Mouse (Mus musculus): ENCODE results near the gene Fbxw8. TPM values are rescaled to one million over a fixed set of nuclear protein-coding genes. Genes with fewer than 3 reads are reported as not detected.

Gene Fbxw8
- total RNA-seq (2021) = 10 to 100 TPM; 20.8 to 24.2 TPM
- long read RNA-seq, experiment 1, full-length matches to known transcripts = 66 of 80 reads
- long read RNA-seq, experiment 1, partial matches to known transcripts = 9 of 80 reads
- long read RNA-seq, experiment 1, other reads (novel, unspliced or antisense) = 5 of 80 reads
- long read RNA-seq, experiment 2, full-length matches to known transcripts = 55 of 74 reads
- long read RNA-seq, experiment 2, partial matches to known transcripts = 4 of 74 reads
- long read RNA-seq, experiment 2, other reads (novel, unspliced or antisense) = 15 of 74 reads

DNA sequence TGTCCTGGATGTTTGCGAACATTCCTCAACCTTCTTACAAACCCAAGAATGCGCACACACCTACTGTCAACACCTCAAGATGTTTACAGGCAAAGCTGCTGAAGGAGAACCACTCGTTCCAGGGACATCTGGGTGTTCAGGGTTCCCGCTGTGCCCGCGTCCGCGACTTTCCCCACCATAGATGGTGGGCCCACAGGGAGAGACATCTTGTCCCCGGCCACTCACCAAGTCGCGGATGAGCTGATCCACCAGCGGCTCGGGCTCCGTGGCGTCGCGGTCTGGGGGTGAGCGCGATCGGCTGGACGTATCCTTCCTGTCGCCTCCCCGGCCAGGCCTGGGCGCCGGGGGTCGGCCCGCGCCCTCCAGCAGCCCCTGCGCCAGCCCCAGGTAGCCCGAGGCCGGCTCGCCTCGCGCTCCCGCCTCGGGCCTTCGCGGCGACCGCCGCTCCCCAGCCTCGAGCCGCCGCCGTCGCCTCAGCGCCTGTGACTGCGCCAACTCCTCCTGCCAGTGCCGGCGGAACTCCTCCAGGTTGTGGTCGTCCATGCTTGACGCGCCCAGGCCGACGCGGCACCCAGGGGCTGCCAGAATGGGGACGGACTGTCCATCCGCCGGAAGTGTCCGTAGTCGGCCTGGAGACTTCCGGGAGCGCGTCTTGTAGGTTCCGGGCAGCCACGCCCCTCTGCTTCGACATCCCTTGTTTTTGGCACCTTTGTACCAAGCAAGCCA, at the start of gene Fbxw8:
Gene Fbxw8, minus strand, starts transcription at position 626 of the 726 bp plus-strand sequence.
- intact Hi-C loops (cut with DNase I) = loop anchor here (5.0 kb wide), 1 partner anchor 38 kb away; no protein-coding TSS in a partner anchor

DNA sequence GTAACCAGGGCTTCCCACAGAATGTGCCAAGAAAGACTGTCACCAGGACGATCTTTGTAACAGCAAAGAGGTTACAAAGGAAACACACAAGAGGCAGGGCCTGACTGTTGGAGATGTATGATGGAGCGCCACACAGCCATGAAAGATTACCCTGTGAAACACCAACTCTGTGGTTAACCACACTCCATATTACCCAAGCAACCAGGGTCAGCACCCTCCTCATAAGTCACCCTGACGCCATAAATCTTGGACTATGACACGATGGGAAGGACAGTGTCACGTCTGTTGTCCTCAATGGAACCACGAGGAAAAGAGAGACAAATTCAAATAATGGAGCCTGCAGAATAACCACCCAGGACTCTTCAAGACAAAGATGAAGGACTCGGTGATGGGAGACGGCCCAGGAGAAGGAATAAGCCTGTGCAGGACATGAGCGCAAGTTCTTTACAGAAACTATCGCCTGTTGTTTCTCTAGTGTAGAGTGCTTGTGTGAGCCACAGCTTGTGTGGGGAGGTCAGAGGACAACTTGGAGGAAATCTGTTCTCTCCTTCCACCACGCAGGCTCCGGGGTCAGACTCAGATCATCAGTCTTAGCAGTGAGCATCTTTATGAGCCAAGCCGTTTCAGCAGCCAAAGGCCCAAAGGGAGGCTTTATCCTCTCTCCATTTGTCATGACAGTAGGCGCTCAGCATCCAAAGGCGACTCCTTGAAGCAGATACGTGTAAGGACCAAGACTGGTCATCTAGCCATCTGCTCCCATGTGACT, 49.6 kb upstream of the Fbxw8 start:
- intact Hi-C loops (cut with DNase I) = no loop called here
- DNase-seq = no peak
- H3K27ac ChIP-seq = no peak overlapping the region
- TF ChIP-seq CTCF (IDR thresholded peaks at IDR 0.05) = no peak
- no peak overlapping the region for H3K4me3 ChIP-seq

More for the DNA sequence above, at the start of gene Fbxw8:
- no peak for TF ChIP-seq CTCF (IDR thresholded peaks at IDR 0.05)
- Histone ChIP-seq H3K27ac (peak within 1 kb of the TSS; percentile 92), H3K4me3 (peak within 1 kb of the TSS; percentile 91)
- peak; percentile 92 for DNase-seq

DNA sequence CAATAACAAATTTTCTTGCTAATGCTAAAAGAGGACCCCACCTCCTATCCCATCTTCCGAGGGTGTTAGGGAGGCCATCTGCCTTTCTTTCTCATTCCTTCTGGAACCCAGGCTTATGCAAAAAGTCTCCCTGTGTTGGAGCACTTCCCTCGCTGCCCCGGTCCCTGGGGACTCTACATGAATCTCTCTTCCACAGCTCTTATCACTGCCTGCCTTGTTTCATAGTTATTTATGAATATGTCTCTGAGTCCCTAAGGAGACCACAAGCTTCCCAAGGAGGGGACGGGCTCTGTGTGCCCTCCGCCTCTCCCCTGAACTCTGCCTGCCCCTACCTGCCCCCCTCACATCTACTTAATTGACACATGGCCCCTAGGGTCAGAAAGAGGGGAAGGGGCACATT, 44.4 kb upstream of the Fbxw8 start:
- Histone ChIP-seq H3K4me3 (no peak overlapping the region), H3K27ac (no peak overlapping the region)
- TF ChIP-seq CTCF (IDR thresholded peaks at IDR 0.05) = no peak
- intact Hi-C loops (cut with DNase I) = no loop called here
- no peak for DNase-seq

DNA sequence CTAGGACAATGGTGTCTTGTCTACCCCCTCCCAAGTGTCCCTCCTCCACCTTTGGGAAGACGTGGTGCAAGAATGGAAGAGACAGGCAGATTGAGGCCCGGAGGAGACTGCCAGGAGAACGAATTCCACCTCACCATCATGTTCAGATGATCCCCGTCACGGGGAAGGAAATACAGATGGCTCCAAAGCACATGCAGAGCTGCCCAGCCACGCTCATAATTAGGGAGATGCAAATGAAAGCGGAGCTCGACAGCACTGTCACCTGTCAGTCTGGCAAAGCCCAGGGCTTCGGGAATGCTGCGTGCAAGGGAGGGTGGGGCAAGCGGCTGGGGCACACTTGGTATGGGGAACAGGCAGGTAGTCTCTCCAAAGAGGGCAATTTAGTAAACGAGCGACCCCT, 42.2 kb upstream of the Fbxw8 start:
- no peak for TF ChIP-seq CTCF (IDR thresholded peaks at IDR 0.05)
- no peak for DNase-seq
- Histone ChIP-seq H3K27ac (no peak overlapping the region), H3K4me3 (no peak overlapping the region)
- intact Hi-C loops (cut with DNase I) = no loop called here

DNA sequence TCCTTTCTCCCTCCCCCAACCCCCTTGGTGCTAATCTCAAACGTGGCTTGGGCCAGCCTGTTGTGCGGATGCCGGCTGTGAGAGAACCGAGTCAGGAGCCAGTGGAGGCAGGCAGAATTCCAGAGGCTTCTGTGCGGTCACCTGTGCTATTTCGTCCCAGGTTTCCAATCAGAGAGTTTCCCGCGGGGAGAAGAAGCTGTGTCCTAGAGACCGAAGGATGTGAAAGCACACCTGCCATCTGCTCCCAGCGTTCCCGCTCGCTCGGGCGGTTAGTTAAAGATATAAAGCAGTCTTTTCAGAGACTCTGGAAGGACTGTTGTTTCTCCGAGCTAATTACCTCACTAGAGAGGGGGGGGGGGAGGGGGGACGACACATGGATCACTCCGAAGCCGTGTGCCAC, 37.0 kb upstream of the Fbxw8 start:
- Histone ChIP-seq H3K4me3 (no peak overlapping the region), H3K27ac (no peak overlapping the region)
- TF ChIP-seq CTCF (IDR thresholded peaks at IDR 0.05) = no peak
- DNase-seq = no peak
- intact Hi-C loops (cut with DNase I) = no loop called here

DNA sequence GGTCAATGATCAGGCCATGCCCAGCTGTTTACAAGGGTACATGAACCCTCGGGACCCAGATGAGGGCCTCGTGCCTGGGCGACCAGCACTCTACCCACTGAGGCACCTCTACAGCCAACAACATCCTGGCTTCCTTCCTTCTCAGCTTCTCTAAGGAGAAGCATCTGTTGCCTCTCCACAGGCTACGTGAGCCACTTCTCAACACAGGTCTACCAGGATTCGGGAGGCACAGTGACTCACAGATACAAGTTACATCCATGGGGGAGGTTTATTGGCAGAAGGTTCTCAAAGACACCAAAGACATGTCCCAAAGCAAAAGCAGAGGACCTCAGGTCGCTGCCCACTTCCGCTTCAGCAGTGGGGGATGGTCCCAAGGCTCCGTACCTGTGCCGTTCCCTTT, 35.2 kb upstream of the Fbxw8 start:
- Histone ChIP-seq H3K27ac (no peak overlapping the region), H3K4me3 (no peak overlapping the region)
- no peak for DNase-seq
- intact Hi-C loops (cut with DNase I) = no loop called here
- TF ChIP-seq CTCF (IDR thresholded peaks at IDR 0.05) = no peak

DNA sequence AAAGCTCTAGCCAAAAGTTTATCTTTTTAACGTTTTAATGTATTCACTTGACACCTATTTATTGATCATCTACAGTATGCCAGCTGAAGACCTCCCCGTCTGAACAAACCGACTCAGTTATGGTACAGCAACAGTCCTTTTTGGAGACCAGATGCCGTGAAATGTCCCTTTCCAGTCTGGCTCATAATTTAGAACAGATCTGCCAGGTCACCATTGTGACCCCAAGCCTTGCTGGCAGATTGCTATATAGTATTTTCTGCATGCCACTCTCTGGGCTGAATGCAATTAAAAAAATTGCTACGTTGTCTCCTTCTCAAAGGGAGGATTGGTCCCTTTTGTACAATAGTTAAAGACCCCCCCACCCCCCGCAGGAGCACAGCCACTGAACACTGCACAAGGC, 33.1 kb upstream of the Fbxw8 start:
- no peak for DNase-seq
- Histone ChIP-seq H3K27ac (no peak overlapping the region), H3K4me3 (no peak overlapping the region)
- TF ChIP-seq CTCF (IDR thresholded peaks at IDR 0.05) = no peak
- intact Hi-C loops (cut with DNase I) = no loop called here

DNA sequence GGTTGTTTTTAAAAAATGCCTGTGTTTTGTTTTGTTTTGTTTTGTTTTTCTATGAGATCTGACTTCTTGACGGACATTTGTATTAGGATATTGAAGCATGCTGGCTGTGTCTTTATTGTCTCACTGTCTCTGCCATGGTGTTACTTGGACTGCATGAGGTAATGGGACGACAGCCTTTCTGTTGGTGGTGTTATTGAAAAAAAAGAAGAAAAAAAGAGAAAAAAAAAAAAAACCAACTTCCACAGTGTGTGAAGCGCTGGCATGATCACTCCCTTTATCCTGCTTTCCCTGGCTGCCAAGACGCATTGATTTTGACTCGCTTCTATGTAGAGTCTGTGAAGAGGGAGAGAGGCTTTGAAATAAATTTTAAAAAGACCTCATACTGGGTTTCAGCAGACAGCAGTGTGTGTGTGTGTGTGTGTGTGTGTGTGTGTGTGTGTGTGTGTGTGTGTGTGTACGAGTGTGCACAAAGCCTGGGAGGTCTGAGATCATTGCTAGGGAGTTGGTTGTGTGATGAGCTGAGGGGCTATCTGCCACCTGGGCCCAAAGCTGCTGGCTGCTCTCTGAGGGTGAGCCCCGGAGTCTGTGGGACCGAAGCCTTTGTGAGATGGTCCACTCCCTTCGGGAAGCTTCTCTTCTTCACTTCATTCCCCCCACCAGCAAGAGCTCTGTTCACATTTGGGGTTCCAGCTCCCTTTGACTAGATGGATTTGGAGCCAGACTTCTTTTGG, 31.8 kb upstream of the Fbxw8 start:
- H3K4me3 ChIP-seq = no peak overlapping the region
- no peak for DNase-seq
- intact Hi-C loops (cut with DNase I) = no loop called here
- no peak for TF ChIP-seq CTCF (IDR thresholded peaks at IDR 0.05)
- H3K27ac ChIP-seq = no peak overlapping the region

DNA sequence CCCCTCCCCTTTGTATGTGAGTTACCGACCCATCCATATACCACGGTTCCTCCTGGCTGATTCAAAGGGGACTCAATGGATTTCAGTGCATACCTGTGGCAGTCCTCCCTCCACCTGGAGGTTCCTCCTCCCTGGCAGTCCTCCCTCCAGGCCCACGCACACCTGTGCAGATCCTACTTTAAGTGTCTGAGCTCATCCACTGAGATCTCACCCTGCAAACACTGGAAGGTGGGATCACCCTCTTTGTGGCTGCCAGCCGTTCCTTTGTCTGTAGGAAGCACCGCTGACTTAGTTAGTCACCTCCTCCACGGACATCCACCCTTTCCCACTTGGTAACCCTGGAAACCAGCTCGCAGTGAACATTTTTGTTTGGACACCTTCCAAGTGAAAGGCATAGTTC, 22.4 kb upstream of the Fbxw8 start:
- TF ChIP-seq CTCF (IDR thresholded peaks at IDR 0.05) = no peak
- DNase-seq = no peak
- H3K4me3 ChIP-seq = no peak overlapping the region
- H3K27ac ChIP-seq = no peak overlapping the region
- intact Hi-C loops (cut with DNase I) = no loop called here

DNA sequence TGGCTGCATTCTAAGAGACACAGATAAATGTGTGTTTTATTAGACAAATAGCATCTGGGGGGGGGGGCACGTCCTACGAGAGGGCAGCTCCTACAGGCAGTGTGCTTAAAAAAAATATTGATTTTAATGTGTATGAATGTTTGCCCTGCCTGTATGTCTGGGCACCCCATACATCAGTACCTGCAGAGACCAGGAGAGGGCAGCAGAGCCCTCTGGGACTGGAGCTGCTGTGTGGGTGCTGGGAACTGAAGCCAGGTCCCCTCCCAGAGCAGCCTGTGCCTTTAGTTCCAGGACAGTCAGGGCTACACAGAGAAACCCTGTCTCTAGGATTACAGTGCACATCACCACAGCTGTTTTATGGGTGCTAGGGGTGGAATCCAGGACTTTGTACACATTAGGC, 19.9 kb upstream of the Fbxw8 start:
- no peak overlapping the region for H3K4me3 ChIP-seq
- intact Hi-C loops (cut with DNase I) = no loop called here
- peak; percentile 40 for TF ChIP-seq CTCF (IDR thresholded peaks at IDR 0.05)
- DNase-seq = no peak
- H3K27ac ChIP-seq = no peak overlapping the region

DNA sequence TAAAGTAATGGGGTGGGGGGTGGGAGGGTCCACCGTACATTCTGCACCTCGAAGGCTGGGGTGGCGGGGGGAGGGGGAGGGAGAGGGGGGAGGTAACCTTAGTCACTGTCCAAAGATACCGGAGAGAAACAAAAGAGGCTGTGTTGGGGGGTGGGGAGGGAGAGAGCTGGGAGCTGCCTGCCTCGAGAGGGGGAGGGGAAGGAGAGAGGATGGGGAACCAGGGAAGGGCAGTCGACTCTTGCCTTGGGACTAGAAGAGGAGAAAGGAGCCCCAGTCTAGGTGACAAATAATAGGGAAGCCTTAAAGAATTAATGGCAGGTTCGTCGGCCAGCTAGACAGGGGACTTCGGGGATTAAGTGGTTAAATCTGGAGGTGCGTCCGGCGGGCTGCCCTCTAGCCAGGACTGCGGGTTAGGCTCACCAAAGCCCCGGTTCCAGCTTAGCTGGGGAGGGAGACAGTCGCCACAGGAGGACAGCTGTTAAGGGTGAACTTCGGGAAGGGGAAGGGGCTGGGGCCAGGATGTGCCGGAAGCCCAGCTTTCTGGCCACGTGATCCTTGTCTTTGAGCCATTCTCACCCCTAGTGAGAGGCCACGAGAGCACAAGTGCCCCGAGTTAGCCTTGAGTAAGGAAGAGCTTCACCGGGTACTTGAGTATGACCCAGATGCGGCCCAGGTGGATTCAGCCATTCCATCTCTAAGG, 19.2 kb upstream of the Fbxw8 start:
- no peak for DNase-seq
- Histone ChIP-seq H3K4me3 (no peak overlapping the region), H3K27ac (no peak overlapping the region)
- intact Hi-C loops (cut with DNase I) = no loop called here
- TF ChIP-seq CTCF (IDR thresholded peaks at IDR 0.05) = no peak

Data from gastrocnemius, adult 2 months (tissue).